ENCODE assay signal across 21 mouse cellular contexts in the genomic region with DNA sequence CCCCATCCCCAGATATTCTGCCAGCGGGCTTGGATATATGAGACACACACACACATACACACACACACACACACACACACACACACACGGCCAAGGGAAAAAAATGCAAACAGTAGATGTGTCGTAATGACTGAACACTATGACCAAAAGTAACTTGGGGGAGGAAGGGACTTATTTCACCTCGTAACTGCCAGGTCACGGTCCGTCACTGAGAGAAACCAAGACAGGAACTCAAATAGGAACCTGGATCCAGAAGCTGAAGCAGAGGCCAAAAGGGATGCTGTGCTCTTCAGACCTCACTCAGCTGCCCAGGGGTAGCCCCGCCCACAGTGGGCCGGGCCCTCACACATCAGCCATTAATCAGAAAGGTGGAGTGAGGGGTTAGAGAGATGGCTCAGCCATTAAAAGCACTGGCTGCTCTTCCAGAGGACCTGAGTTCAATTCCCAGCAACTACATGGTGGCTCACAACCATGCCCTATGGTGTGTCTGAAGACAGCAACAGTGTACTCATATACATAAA. TPM values are rescaled to one million over a fixed set of nuclear protein-coding genes. Genes with fewer than 3 reads are reported as not detected.
DNase-seq lines count a peak whose midpoint lies in the region; ATAC-seq and TF ChIP-seq lines count a peak whose summit lies in the region.
"Had no signal": no experiment of that assay in that cellular context is flagged by ENCODE, and none has a peak within 500 bp of the region (broad histone marks: within the 10 kb centered on the region; RNA-seq: fewer than 3 reads in every experiment).

No protein-coding gene starts in this region.

- peak; percentile 35 for ATAC-seq in megakaryocyte progenitor cell, adult 5-6 weeks (replicated peaks; ENCODE audit: poor library complexity)
- no peak for ATAC-seq in megakaryocyte-erythroid progenitor cell, adult 5-6 weeks (replicated peaks; ENCODE audit: low FRiP score, low TSS enrichment, poor library complexity, severe bottlenecking)
- ATAC-seq: activated CD4-positive, CD25-positive, alpha-beta regulatory T cell, adult 4 months; forebrain, embryonic 15.5 days had no signal

- H3K27ac ChIP-seq in layer of hippocampus, adult 2 months, result peak overlapping the region; percentile 67
- H3K27ac ChIP-seq: embryonic facial prominence, embryonic 15.5 days; forebrain, embryonic 10.5 days; forebrain, embryonic 15.5 days; hindbrain, embryonic 10.5 days; hindbrain, embryonic 14.5 days had no signal

- TF ChIP-seq CTCF in layer of hippocampus, adult 2 months (conservative IDR thresholded peaks at IDR 0.05), result no peak

- no peak overlapping the region for H3K4me3 ChIP-seq in layer of hippocampus, adult 2 months
- H3K4me3 ChIP-seq: embryonic facial prominence, embryonic 15.5 days; erythroblast, embryonic 14.5 days; forebrain, embryonic 10.5 days; forebrain, embryonic 15.5 days; heart, embryonic 12.5 days; hindbrain, embryonic 10.5 days had no signal

- DNase-seq in layer of hippocampus, adult 2 months (ENCODE audit: low spot score in 2 of 2), result no peak
- DNase-seq in layer of hippocampus, postnatal 14 days (ENCODE audit: low spot score in 2 of 2), result no peak
- DNase-seq in 416B (ENCODE audit: low read depth) (peak; percentile 49), R1 (ENCODE audit: low read depth, low spot score) (peak; percentile 60)
- DNase-seq in cerebellum, postnatal 25 days, result no peak

RNA-seq across cellular contexts. Expression of gene Rlbp1, which starts 40.2 kb away (rescaled TPM):
- total RNA-seq in layer of hippocampus, adult 2 months (2021), result 10 to 100 TPM; 18.6 to 26.3 TPM
- total RNA-seq in layer of hippocampus, postnatal 14 days (2021), result 10 to 100 TPM; 16.8 to 19.0 TPM
- total RNA-seq in megakaryocyte progenitor cell, adult 5-6 weeks (2015), result not detected in 2 replicates
- not detected in 2 replicates for total RNA-seq in megakaryocyte progenitor cell, adult 5-6 weeks (2017)
- 1.9 TPM in 1 of 2 replicates, not detected in the other for total RNA-seq in megakaryocyte-erythroid progenitor cell, adult 5-6 weeks (2014; fragmentation: Nextera tagmentation)
- not detected in 2 replicates for total RNA-seq in megakaryocyte-erythroid progenitor cell, adult 5-6 weeks (2017)
- total RNA-seq: adrenal gland, adult 2 months; common myeloid progenitor, adult 5-6 weeks; G1E; gastrocnemius, postnatal 10 days; heart, adult 8-10 months; heart, postnatal 25 days had no signal

RNA-seq across cellular contexts. Expression of gene Fanci, which starts 45.1 kb away (rescaled TPM):
- under 1 TPM; 0.22 to 0.79 TPM for total RNA-seq in layer of hippocampus, adult 2 months (2021)
- 1 to 10 TPM in 1 of 2 experiments, under 1 TPM in 1; 0.71 to 1.6 TPM for total RNA-seq in layer of hippocampus, postnatal 14 days (2021)
- total RNA-seq in megakaryocyte progenitor cell, adult 5-6 weeks (2015), result 11.5 and 11.9 TPM in 2 replicates
- total RNA-seq in megakaryocyte progenitor cell, adult 5-6 weeks (2017), result 22.8 and 24.8 TPM in 2 replicates
- 19.0 and 19.5 TPM in 2 replicates for total RNA-seq in megakaryocyte-erythroid progenitor cell, adult 5-6 weeks (2014; fragmentation: Nextera tagmentation)
- total RNA-seq in megakaryocyte-erythroid progenitor cell, adult 5-6 weeks (2017), result 25.3 and 25.6 TPM in 2 replicates

Comparison
In these comparisons a context has a peak if more than half of its experiments do, and no peak if none do; other contexts are left out.
1. DNase-seq: peak in 416B (single experiment) and R1 (single experiment); none in layer of hippocampus, adult 2 months (0 of 2), layer of hippocampus, postnatal 14 days (0 of 2) and cerebellum, postnatal 25 days (0 of 2).
2. RNA of gene Rlbp1, which starts 40.2 kb away (total RNA-seq): 18.6 to 26.3 TPM in layer of hippocampus, adult 2 months and 16.8 to 19.0 TPM in layer of hippocampus, postnatal 14 days; not detected in megakaryocyte progenitor cell, adult 5-6 weeks and 1.9 TPM in megakaryocyte-erythroid progenitor cell, adult 5-6 weeks; every median in the first group is over 4 times any median in the second.
3. RNA of gene Fanci, which starts 45.1 kb away (total RNA-seq): 19.0 to 25.6 TPM in megakaryocyte-erythroid progenitor cell, adult 5-6 weeks and 11.5 to 24.8 TPM in megakaryocyte progenitor cell, adult 5-6 weeks; 0.71 to 1.6 TPM in layer of hippocampus, postnatal 14 days and 0.22 to 0.79 TPM in layer of hippocampus, adult 2 months; every median in the first group is over 4 times any median in the second.